Mouse (Mus musculus) ES-Bruce4 (cell line): Measurements from ENCODE around the gene Exoc3l.

Source experiments
- CTCF ChIP-seq: IDR thresholded peaks from one replicate; pipeline ENCODE4 v1.8.1; 2011; ENCODE audit warnings: low read depth, low read length
- EP300 ChIP-seq: IDR thresholded peaks from 2 replicates; pipeline ENCODE4 v1.6.1; 2011; ENCODE audit warnings: low read depth, low read length; ENCODE audit not compliant: insufficient read depth
- POLR2A ChIP-seq: IDR thresholded peaks from one replicate; pipeline ENCODE4 v1.8.1; 2011; ENCODE audit warnings: low read length; ENCODE audit not compliant: insufficient read depth

DNA sequence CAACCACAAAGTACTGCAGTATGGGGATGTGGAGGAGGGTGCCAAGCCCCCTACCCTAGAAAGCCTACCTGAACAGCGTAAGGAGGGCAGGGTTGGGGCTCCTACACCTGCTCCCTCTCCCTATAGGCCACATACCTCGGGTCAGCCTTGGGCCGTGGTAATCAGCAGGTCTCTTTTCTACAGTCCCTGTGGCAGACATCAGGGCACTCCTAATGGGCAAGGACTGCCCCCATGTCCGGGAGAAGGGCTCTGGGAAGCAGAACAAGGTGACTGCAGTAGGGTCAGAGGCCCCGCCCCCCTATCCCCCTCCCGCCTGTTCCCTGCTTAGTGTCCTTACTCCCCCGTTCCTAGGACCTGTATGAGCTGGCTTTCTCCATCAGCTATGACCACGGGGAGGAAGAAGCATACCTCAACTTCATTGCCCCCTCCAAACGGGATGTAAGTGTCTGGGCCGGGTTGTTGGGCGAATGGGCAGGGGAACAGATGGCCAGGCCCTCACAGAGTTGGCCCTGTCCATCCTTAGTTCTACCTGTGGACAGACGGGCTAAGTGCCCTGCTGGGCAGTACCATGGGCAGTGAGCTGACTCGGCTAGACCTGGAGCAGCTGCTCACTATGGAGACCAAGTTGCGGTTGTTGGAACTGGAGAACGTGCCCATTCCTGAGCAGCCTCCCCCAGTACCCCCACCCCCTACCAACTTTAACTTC lies 13.4 kb upstream of the Exoc3l start:
- TF ChIP-seq POLR2A (no peak), CTCF (no peak), EP300 (no peak)
